Mouse (Mus musculus): ENCODE data around the gene Olfr1380.
"Not testable (repeated sequence)": the region's sequence is repeated elsewhere in the genome, so short reads cannot be mapped to it uniquely, and the experiment has no call there.

DNA sequence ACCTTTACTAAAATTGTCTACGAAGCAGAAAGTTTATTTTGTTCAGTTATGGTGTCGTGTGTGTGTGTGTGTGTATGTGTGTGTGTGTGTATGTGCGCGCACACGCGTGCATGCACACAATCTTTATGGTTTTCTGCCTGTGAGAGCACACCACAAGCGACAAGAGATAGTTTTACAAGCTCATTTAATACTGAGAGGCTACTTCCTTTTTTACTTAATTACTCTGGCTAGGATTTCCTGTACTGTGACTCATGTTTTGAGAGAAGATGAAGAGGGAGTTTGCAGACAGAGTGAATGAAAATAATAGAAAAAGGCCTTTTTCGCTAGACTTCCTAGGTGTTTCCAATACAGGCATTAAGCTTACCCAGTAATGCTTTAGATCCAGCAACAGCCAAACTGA, 23.8 kb downstream of the Olfr1380 start:
- not testable (repeated sequence) for TF ChIP-seq CTCF, POLR2A (IDR thresholded peaks at IDR 0.05; ENCODE audit: insufficient read depth, low read depth, low read length)
